Mouse (Mus musculus) hindbrain, embryonic 12.5 days (tissue): ENCODE measurements around the gene Sept10. TPM values are rescaled to one million over a fixed set of nuclear protein-coding genes. Genes with fewer than 3 reads are reported as not detected.

Source experiments
- polyA plus RNA-seq: library from polyadenylated mRNA; unstranded; fragments of >200 nt; fragmentation: Nextera tagmentation; extraction: Ambion mirVana; gene quantifications from 2 replicates; pipeline ENCODE4 v1.2.1, GENCODE M21; 2016

Gene Sept10
- polyA plus RNA-seq, 1 experiment from 2014 or later: 24.4 TPM

Other genes starting within 250 kb of the Sept10 start
- 19.6 and 20.8 TPM in 2 replicates for gene Sowahc, start 106 bp upstream of the Sept10 start, polyA plus RNA-seq
- 50.4 and 54.5 TPM in 2 replicates for gene P4ha1, start 101.4 kb upstream of the Sept10 start, polyA plus RNA-seq
- 5.1 TPM in 1 of 2 replicates, not detected in the other for gene Gm10273, start 173.8 kb upstream of the Sept10 start, polyA plus RNA-seq
- gene Pla2g12b, start 181.8 kb upstream of the Sept10 start, polyA plus RNA-seq: not detected in 2 replicates
- gene Oit3, start 219.9 kb upstream of the Sept10 start, polyA plus RNA-seq: 0.59 and 0.68 TPM in 2 replicates